Mouse (Mus musculus) forebrain, embryonic 13.5 days (tissue): ENCODE results near the gene Snta1. TPM values are rescaled to one million over a fixed set of nuclear protein-coding genes. Genes with fewer than 3 reads are reported as not detected.
"Not testable (repeated sequence)": the region's sequence is repeated elsewhere in the genome, so short reads cannot be mapped to it uniquely, and the experiment has no call there.

Experiments used
- ATAC-seq: fragments of 200-750 bp; cut with Nextera tagmentation; 2 replicates; pipeline ENCODE4 v1.8.0; 2017
- H3K27ac ChIP-seq: fragments of 300-500 bp; sonication (generic); 2 replicates; pipeline ENCODE4 v1.5.1; 2015; ENCODE audit warnings: inconsistent platforms, mild to moderate bottlenecking, moderate library complexity
- H3K27me3 ChIP-seq: fragments of 300-500 bp; sonication (generic); 2 replicates; pipeline ENCODE4 v1.6.1; 2015; ENCODE audit warnings: mild to moderate bottlenecking, inconsistent platforms
- H3K36me3 ChIP-seq: fragments of 300-500 bp; sonication (generic); 2 replicates; pipeline ENCODE4 v1.6.1; 2015; ENCODE audit warnings: mild to moderate bottlenecking, inconsistent platforms; ENCODE audit not compliant: poor library complexity, severe bottlenecking
- H3K4me1 ChIP-seq: fragments of 300-500 bp; sonication (generic); 2 replicates; pipeline ENCODE4 v1.6.1; 2015; ENCODE audit warnings: inconsistent platforms
- H3K4me2 ChIP-seq: fragments of 300-500 bp; sonication (generic); 2 replicates; pipeline ENCODE4 v1.6.1; 2015; ENCODE audit warnings: inconsistent platforms, mild to moderate bottlenecking, moderate library complexity
- H3K4me3 ChIP-seq: fragments of 300-500 bp; sonication (generic); 2 replicates; pipeline ENCODE4 v1.5.1; 2015; ENCODE audit warnings: mild to moderate bottlenecking, inconsistent platforms
- H3K9ac ChIP-seq: fragments of 300-500 bp; sonication (generic); 2 replicates; pipeline ENCODE4 v1.6.1; 2015; ENCODE audit warnings: mild to moderate bottlenecking, inconsistent platforms
- H3K9me3 ChIP-seq: fragments of 300-500 bp; sonication (generic); replicated peaks from 2 replicates; pipeline ENCODE4 v1.6.1; 2016; ENCODE audit warnings: inconsistent platforms
- WGBS: fragments of 180-500 bp; shearing (Covaris S2); methylation state at CpG from one replicate; pipeline ENCODE4 v1.1.7; 2015; 5-methylcytosine and 5-hydroxymethylcytosine counted together
- polyA plus RNA-seq: library from polyadenylated mRNA; unstranded; fragments of >200 nt; fragmentation: Nextera tagmentation; extraction: Ambion mirVana; gene quantifications from 2 replicates; pipeline ENCODE4 v1.2.1, GENCODE M21; 2015

Snta1 gene
- polyA plus RNA-seq, 1 experiment from 2014 or later, result 4.1 TPM

DNA sequence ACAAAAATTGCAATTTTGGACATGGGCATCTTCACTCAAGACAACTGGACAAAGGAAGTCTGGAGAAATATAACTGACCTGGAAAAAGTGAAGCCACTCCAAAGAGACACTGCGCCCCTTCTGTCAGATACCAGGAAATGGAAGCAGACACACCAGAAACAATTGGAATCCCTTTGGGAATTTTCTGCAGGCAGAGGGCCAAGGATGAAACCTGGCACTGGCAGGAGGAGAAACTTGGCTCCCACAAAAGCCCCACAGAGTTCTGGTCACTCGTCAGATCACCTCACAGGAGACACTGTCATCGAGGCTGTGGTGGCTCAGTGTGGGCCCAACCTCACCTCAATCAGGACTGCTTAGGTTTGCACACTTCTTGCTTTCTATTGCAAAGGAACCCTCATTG is 13.3 kb downstream of the Snta1 start:
- H3K36me3 ChIP-seq, result no peaks in the 10 kb centered on the region
- H3K4me2 ChIP-seq, result no peak overlapping the region
- 91% methylated on average over 3 of the region's 3 CpGs for WGBS
- H3K27ac ChIP-seq, result no peak overlapping the region
- no peak overlapping the region for H3K9ac ChIP-seq
- H3K4me1 ChIP-seq, result no peaks in the 10 kb centered on the region
- H3K4me3 ChIP-seq, result no peak overlapping the region
- H3K9me3 ChIP-seq, result no peaks in the 10 kb centered on the region
- ATAC-seq, result no peak
- no peaks in the 10 kb centered on the region for H3K27me3 ChIP-seq

DNA sequence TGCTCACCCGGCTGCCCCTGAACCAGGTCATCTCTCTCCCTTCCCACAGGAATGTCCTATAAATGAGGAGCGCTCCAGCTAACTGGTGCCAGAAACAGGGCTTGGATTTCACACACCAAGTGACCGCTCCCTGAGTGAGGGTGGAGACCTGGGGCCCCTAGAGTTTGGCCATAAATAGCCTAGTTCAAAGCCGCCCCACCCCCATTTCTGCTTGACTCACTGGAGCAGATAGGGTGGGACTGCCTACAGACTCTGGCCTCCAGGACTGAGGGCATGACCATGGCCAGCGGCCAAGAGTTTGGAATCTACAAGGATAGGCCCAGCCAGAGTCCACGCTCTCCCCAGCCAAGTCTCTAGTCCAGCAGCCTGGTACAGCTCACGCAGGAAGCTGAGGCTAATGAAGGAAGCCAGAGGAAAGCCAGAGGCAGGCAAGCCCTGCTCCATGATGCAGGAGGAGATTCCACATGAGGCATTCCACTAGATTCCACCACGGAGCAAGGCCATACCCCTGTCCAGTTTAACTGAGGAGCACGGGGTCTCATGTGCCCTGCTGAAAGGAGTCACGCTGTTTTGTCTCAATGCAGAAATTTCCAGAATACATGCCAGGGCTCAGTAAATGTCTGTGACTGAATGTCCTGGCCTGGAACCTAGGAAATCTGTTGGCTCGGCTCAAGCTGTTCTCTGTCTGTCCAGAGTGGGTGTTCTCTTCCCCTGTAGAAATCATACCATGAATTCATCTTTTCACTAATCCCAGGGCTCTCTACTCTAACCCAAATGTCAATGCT is 17.5 kb downstream of the Snta1 start:
- Histone ChIP-seq H3K27ac (no peak overlapping the region), H3K4me2 (no peak overlapping the region), H3K27me3 (no peaks in the 10 kb centered on the region), H3K36me3 (no peaks in the 10 kb centered on the region), H3K9me3 (no peaks in the 10 kb centered on the region), H3K4me1 (no peaks in the 10 kb centered on the region), H3K4me3 (no peak overlapping the region), H3K9ac (no peak overlapping the region)
- WGBS, result 86% methylated on average over 11 of the region's 11 CpGs
- ATAC-seq, result no peak

DNA sequence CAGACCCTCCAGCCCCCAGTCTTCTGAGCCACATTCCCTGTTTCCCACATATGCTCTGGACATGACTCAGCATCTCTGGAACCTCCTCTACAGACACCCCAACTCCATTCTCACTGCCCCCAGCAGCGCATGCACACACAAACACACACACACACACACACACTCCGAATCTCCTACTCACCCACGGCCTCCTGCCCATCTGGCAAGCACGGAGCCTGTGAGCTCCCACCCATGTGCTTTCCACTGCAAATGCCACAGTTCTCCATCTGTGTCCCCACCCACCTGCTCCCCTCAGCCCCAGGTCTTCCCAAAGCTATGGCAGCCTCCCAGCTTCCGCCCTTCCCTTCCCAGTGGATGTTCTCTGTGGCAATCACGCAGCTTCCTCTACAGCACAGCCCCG is 28.8 kb downstream of the Snta1 start:
- no peak overlapping the region for H3K27ac ChIP-seq
- H3K9ac ChIP-seq, result no peak overlapping the region
- WGBS, result 88% methylated on average over 7 of the region's 7 CpGs
- no peaks in the 10 kb centered on the region for H3K36me3 ChIP-seq
- no peaks in the 10 kb centered on the region for H3K9me3 ChIP-seq
- no peaks in the 10 kb centered on the region for H3K27me3 ChIP-seq
- no peaks in the 10 kb centered on the region for H3K4me1 ChIP-seq
- no peak overlapping the region for H3K4me3 ChIP-seq
- H3K4me2 ChIP-seq, result no peak overlapping the region
- ATAC-seq, result no peak

DNA sequence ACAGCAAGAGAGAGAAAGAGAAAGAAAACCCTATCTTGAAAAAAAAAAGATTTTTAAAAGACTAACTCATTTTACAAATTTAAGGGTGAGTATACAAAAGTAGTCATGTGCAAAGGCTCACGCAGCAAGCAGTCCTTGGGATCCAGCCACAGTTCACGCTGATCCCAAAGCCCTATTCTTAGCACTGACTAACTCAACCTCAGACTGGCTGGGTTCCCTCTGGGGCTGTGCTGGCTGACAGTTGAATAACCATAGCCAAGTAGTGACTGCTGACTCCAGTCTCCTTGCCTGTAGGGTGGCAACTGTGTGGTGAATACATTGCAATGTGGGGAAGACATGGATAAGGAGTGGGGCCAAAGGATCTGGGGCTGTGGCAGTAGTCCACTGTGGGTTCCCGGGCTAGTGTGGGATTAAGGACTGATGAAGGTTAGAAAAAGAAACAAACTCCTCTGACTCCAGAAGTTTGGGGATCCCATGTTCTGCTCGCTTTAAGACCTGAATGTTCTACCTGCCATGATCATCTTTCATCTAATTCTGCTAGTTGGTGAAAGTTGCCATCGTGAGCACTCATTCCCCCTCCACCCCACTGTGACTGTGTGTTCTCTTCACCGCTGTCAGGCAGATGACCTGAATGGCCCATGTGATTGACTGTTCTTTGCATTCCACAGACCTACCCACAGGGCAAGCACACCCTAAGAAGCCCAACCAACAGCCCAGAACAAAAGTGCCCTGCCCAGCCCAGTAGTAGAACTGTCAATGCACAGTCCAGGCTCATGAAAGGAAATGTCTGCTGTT is 32.9 kb downstream of the Snta1 start:
- no peaks in the 10 kb centered on the region for H3K36me3 ChIP-seq
- H3K27ac ChIP-seq, result no peak overlapping the region
- H3K9me3 ChIP-seq, result no peaks in the 10 kb centered on the region
- H3K4me1 ChIP-seq, result peaks cover 9% of the 10 kb centered on the region
- no peaks in the 10 kb centered on the region for H3K27me3 ChIP-seq
- no peak overlapping the region for H3K4me3 ChIP-seq
- H3K4me2 ChIP-seq, result no peak overlapping the region
- H3K9ac ChIP-seq, result no peak overlapping the region; the same call in 1 of the 2 replicates
- 84% methylated on average over 6 of the region's 6 CpGs for WGBS
- ATAC-seq, result no peak

DNA sequence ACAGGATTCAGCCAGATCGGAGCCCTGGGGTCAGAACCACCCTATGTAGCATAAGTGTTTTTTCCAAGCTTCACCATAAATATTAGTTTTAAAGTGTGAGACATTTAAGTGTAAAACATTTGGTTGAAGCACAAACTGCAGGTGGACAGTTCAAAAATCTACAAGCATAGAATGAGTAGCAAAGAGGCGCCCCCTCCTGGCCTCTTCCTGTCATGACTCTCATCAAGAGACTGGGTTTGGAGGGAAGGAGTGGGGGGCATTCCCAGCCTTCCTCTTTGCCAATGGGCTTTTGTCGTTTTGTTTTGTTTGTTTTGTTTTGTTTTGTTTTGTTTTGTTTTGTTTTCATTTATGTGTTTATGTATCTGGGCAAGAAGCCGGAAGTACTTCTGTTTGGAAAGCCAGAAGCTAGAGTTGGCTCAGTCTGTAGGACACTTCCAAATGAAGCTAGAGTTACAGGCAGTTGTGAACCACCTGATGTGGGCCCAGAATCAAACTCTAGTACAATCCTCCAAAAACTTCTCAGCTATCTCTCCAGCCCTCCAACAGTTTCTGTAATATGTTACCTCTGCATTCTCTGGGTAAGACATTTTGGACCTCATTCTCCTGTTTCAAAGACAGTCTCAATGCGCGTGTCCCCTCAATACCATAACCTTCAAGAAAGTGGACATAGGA is 33.8 kb downstream of the Snta1 start:
- Histone ChIP-seq H3K4me3 (no peak overlapping the region), H3K9ac (no peak overlapping the region), H3K9me3 (no peaks in the 10 kb centered on the region), H3K4me1 (peaks cover 9% of the 10 kb centered on the region), H3K27ac (no peak overlapping the region), H3K27me3 (no peaks in the 10 kb centered on the region), H3K36me3 (no peaks in the 10 kb centered on the region), H3K4me2 (no peak overlapping the region)
- no peak for ATAC-seq
- WGBS, result 58% methylated on average over 6 of the region's 6 CpGs

DNA sequence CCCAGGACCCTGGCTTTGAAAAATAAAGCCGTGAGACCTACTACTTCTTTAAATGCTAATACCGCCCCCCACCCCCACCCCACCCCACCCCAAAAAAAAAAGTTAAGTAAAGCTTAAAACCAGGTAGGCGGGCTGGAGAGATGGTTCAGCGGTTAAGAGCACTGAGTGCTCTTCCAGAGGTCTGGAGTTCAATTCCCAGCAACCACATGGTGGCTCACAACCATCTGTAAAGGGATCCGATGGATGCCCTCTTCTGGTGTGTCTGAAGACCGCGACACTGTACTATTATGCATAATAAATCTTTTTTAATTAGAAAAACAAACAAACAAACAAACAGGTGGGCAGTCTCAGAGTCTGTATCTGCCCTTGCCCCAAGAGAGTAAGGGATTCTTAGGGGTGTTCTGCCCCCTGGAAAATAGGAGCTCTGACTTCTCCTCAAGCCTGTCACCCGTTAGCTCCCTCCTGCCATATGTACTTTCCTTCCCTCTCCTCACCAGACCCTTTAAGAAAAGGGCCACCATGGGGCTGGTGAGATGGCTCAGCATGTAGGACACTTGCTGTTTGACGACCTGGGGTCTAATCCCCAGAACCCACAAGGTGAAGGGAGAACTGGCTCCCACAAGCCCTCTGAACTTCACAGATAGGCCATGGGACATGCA is 34.9 kb downstream of the Snta1 start, which contains the start of gene Cdk5rap1:
Gene Cdk5rap1, minus strand, starts transcription at position 169 of the 659 bp plus-strand sequence.
- H3K4me3 ChIP-seq, result peak within 1 kb of the TSS; percentile 75
- H3K9ac ChIP-seq, result peak within 1 kb of the TSS; percentile 87
- H3K4me1 ChIP-seq, result peaks cover 9% of the 10 kb centered on the region
- 12% methylated on average over 9 of the region's 9 CpGs for WGBS
- peak; percentile 39; the same call in 1 of the 2 replicates for ATAC-seq
- peak within 1 kb of the TSS; percentile 83 for H3K4me2 ChIP-seq
- no peaks in the 10 kb centered on the region for H3K27me3 ChIP-seq
- peak within 1 kb of the TSS; percentile 59 for H3K27ac ChIP-seq
- peaks cover 5% of the 10 kb centered on the region; the same call in 1 of the 2 replicates for H3K36me3 ChIP-seq
- no peaks in the 10 kb centered on the region for H3K9me3 ChIP-seq

DNA sequence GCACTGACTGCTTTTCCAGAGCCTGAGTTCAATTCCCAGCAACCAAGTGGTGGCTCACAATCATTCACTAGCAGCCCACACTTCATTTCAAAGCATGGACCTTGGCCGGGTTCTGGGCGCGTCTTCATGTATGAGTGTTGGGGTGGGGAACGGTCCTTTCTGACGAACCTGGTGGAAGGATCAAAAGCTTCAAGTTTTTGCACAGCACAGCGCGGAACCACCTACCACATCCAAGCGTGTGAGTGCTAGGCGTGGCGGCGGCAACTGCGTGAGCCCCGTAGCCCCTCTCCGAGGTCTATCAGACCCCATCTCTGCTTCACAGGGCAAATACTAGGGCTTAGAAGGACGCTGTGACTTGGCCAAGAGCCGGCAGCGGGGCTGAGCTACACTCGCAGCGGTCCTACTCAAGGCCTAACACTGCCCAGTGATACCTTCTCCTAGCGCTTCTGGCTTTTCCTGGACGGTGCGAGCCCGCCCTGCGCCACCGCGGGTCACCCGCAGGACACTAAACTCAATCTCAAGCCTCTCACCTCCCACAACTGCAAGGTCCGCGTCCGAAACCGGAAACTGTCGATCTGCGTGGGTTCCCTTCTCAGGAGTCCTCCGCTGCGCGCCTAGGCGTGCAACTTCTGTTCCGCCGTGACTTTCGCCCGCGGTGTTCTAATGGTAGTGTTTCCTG is 35.6 kb downstream of the Snta1 start:
- Histone ChIP-seq H3K27me3 (no peaks in the 10 kb centered on the region), H3K36me3 (peaks cover 10% of the 10 kb centered on the region), H3K4me3 (peak overlapping the region; percentile 75), H3K4me1 (peaks cover 9% of the 10 kb centered on the region), H3K9me3 (no peaks in the 10 kb centered on the region), H3K4me2 (peak overlapping the region; percentile 83), H3K27ac (peak overlapping the region; percentile 59), H3K9ac (peak overlapping the region; percentile 87)
- under 1% methylated on average over 42 of the region's 42 CpGs for WGBS
- ATAC-seq, result peak; percentile 93

DNA sequence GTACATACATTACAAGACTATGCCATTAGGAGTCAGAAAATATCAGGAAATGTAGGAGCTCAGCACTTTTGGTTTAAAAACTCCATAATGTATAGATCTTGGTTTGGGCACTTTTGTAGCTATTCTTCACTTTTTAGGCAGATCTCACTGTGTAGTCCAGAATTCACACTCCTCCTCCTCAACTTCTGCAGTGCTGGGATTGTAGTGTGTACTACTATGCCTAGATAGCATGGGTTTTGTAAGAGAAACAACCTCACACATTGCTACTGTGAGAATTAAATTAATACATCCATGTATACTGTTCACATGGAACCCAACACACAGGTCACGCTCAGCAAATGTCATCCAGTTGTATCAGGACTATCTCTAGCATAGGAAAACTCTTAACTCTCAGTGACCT is 40.4 kb downstream of the Snta1 start:
- no peaks in the 10 kb centered on the region for H3K9me3 ChIP-seq
- peaks cover 4% of the 10 kb centered on the region; the same call in 1 of the 2 replicates for H3K4me1 ChIP-seq
- H3K27me3 ChIP-seq, result no peaks in the 10 kb centered on the region
- WGBS, result 82% methylated on average over 1 of the region's 1 CpGs
- no peak for ATAC-seq
- no peak overlapping the region for H3K4me2 ChIP-seq
- peaks cover 38% of the 10 kb centered on the region for H3K36me3 ChIP-seq
- H3K9ac ChIP-seq, result no peak overlapping the region
- no peak overlapping the region for H3K27ac ChIP-seq
- H3K4me3 ChIP-seq, result no peak overlapping the region

DNA sequence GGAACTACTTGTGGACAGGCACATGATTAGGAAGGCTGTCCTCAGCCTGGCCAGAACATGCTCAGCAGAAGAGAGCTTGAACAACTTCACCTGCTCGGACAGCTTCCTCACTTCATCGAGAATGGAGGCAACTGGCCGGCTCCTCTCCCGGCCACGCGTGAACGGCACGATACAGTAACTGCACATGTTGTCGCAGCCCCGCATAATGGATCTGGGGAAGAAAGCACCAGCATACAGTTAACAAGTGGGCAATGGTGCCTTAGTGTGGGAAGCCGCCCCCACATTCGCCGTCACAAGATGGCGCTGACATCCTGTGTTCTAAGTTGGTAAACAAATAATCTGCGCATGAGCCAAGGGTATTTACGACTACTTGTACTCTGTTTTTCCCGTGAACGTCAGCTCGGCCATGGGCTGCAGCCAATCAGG is 53.9 kb downstream of the Snta1 start:
- H3K9me3 ChIP-seq, H3K27me3 ChIP-seq, H3K4me1 ChIP-seq, ATAC-seq: not testable (repeated sequence)
- 0 out of 2 replicates have a peak overlapping the region, but pooled peaks have one; percentile 10 for H3K27ac ChIP-seq
- peak overlapping the region; percentile 30; the same call in 1 of the 2 replicates for H3K9ac ChIP-seq
- H3K4me2 ChIP-seq, result peak overlapping the region; percentile 50
- WGBS, result 62% methylated on average over 15 of the region's 19 CpGs
- peaks cover 20% of the 10 kb centered on the region for H3K36me3 ChIP-seq
- peak overlapping the region; percentile 35 for H3K4me3 ChIP-seq

DNA sequence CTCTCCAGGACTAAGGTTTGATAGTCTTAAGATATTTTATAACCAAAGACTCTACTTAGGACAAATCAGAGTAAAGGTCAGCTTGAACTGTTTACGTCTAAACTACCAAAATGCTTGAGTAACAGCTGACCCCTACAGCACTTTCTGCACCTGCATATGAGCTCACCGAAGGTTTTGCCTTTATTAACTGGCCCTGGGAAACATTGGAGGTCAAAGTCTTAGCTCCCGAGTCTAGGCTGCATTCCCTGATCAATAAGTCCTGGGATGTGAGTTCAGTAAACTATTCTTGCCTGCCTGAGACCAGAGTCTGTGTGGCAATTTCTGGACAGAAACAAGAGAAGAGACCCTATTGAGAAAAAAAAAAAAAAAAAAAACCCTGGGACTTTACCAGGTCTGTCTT is 59.7 kb downstream of the Snta1 start:
- WGBS, result 92% methylated on average over 3 of the region's 3 CpGs
- Histone ChIP-seq H3K36me3 (peaks cover 51% of the 10 kb centered on the region), H3K27ac (no peak overlapping the region), H3K27me3 (no peaks in the 10 kb centered on the region), H3K4me2 (no peak overlapping the region), H3K4me1 (no peaks in the 10 kb centered on the region), H3K9ac (no peak overlapping the region), H3K4me3 (no peak overlapping the region), H3K9me3 (no peaks in the 10 kb centered on the region)
- ATAC-seq, result no peak

DNA sequence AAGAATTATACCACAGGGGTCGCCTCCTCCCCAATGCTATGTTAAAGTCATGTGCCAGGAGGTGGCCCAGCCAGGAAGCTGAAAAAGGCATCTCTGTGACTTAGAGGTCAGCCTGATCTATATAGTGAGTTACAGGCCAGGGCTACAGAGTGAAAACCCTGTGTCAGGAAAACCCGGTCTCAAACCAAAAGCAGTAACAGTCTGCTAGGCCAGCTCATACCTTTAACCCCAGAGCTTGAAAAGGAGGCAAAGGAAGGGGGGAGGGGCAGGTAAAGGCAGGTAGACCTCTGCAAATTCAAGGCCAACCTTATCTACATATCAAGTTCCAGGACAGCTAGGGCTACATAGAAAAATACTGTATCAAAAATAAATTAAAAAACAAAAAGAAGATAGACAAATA is 68.5 kb downstream of the Snta1 start:
- Histone ChIP-seq H3K27me3 (no peaks in the 10 kb centered on the region), H3K9me3 (no peaks in the 10 kb centered on the region), H3K4me2 (no peak overlapping the region), H3K27ac (no peak overlapping the region), H3K36me3 (peaks cover 32% of the 10 kb centered on the region), H3K4me1 (no peaks in the 10 kb centered on the region), H3K4me3 (no peak overlapping the region), H3K9ac (no peak overlapping the region)
- no peak for ATAC-seq
- 78% methylated on average over 2 of the region's 2 CpGs for WGBS
